Mouse (Mus musculus) ovary, adult 10 weeks (tissue): Measurements from ENCODE around the gene Zrsr1. TPM values are rescaled to one million over a fixed set of nuclear protein-coding genes. Genes with fewer than 3 reads are reported as not detected.

ENCODE experiments used
- polyA plus RNA-seq: library from polyadenylated mRNA; stranded (reverse); fragments of 350-450 nt; fragmentation: Illumina TruSeq; extraction: RNeasy Lipid Tissue Mini Kit (QIAGEN cat#74804); gene quantifications from one replicate; pipeline ENCODE4 v1.2.3, GENCODE M21; 2014

The Zrsr1 gene
- 37.6 TPM for polyA plus RNA-seq

DNA sequence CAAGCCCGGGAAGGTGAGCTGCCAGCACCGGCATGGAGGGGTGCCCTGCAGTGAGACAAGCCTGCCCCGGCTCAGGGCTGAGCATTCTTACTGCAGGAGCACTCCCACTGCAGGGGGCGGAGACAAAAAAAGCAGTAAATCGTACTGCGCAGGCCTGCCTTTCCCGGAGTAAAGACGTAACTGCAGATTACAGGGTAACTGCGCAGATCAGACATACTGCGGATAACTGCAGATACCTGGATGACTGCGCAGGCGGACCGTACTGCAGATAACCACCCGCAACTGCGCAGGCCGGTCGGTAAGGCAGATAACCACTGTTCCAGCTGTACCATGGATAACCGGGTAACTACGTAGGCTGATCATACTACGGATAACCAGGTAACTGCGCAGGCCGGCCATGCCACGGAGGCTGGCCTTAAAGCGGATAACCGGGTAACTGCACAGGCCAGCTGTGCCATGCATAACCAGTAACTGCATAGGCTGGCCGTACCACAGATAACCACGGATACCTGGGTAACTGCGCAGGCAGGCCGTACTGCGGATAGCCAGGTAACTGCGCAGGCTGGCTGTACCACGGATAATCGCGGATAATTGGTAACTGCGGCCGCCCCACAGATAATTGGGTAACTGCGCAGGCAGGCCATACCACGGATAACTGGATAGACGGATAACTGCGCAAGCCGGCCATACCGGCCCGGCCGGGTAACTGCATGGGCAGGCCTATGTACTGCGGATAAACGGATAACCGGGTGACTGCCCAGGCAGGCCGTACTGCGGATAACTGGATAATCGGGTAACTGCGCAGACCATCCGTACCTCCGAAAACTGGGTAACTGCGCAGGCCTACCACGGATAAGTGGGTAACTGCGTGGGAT lies at the start of gene Zrsr1:
TSS of gene Zrsr1 (plus strand) at position 171 of the 875 bp plus-strand sequence.

DNA sequence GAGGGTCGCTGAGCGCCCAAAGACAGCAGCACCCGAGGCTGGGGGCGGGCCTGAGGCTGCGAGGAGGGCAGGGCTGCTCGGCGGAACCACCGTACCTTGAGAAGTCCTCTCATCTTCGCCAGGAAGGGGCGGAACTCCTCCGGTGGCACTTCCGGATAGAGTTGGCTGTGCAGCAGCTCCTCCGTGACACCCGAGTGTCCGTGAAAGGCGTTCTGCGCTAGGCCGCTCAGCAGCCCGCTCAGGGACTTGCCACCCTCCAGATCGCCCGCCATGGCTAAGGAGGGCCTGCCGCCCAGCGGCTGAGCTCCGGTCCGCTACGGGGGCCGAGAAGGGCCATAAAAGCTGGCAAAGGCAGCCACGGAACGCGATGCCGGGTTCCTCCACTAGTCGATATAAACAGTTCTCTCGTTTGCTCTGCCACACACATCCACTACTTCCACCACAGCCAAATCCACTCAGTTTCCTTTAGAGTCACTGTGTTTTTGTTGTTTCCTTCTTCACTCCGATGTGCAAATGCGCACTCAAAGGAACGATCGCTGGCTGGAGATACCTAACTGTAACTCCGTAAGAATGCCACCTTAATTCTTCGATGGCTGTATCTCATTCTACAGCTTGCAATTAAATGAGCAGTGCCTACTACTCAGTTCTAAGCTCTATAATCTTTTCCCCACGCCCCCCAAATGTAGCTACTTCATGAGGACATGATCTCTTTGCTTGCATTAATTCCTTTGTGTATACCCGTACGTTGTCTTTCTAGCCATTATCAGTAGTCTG lies 10.4 kb downstream of the Zrsr1 start, which contains the start of the genes Gm28048 and Commd1:
TSS of gene Gm28048 (minus strand) at position 107 of the 774 bp plus-strand sequence.
TSS of gene Commd1 (minus strand) at position 399 of the 774 bp plus-strand sequence.

DNA sequence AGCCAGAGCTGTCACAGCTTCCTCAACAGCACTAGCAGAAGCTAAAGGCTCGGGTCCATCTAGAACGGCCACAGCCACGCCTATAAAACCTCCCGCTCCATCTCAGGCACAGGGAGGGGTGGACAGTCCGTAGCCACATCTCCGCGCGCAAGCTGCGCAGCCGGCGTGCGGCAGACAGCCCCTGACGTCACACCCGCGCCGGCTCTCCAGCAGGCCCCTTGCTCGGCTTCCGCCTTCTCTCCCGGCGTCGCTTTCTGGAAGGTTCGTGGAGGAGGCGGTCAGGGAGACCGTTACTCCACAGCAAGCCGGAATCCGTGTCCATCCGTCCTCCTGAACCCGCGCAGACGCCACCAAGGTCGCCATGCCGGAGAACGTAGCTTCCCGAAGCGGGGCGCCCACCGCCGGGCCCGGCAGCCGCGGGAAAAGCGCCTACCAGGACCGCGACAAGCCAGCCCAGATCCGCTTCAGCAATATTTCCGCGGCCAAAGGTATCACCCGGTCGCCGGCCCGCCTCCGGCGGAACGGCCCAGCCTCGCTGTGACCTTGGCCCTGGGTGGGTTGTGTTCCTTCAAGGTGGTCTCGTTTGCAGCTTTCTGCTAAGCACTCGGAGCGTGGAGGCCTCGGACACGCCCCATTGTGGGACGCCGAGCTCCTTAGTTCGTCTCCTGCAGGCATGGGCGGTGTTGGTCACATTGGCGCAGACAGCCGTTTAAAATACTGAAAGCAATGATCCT lies 18.8 kb downstream of the Zrsr1 start, which contains the start of gene Cct4:
TSS of gene Cct4 (plus strand) at position 127 of the 734 bp plus-strand sequence.

DNA sequence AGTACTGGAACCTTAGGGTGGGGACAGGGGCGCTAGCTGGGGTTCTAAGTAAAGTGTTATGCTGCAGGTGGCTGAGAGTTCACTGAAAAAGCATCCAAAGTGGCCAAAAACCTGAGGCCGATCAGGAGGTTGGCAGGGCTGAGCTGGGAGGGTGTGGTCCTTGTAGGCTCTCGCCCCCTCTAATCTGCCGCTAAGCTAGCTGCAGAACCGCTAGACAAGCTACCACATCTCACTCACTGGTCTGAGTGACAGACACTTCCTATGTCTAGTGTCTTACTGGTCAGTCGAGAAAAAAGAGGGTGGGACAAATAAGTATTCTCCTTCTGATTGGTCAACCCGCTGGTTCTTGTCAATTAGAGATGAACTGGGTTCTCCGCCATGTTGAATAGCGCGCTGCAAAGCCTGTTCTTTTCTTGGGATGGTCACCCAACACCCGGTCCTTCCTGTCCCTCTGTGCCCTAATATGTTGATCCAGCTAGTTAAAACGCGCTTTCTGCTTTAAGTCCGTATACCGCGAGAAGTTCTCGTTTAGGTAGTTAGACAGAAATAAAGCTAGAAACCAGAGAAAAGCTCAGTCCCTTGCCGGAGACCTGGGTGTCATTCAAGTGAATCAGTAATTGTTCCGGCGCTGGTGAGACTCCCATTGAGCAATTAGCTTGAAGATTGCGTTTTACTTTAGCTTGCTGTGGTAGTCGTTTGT lies 35.8 kb downstream of the Zrsr1 start, which contains the start of gene Fam161a:
TSS of gene Fam161a (plus strand) at position 51 of the 700 bp plus-strand sequence.

Other genes with a start within 250 kb of the Zrsr1 start
- 5.8 TPM for gene B3gnt2, start 111.0 kb upstream of the Zrsr1 start, polyA plus RNA-seq
- 46.2 TPM for gene Gm28048, start 10.1 kb downstream of the Zrsr1 start, polyA plus RNA-seq
- gene Commd1, start 10.4 kb downstream of the Zrsr1 start, polyA plus RNA-seq, result 51.0 TPM
- 645 TPM for gene Cct4, start 18.5 kb downstream of the Zrsr1 start, polyA plus RNA-seq
- 13.3 TPM for gene Fam161a, start 35.5 kb downstream of the Zrsr1 start, polyA plus RNA-seq